Mouse (Mus musculus) adrenal gland, postnatal 14 days (tissue): ENCODE measurements at regions not wholly inside any gene's neighbourhood (a gene's known extent, or its start where the extent isn't known, plus 50 kb on each side); places are given as distances from the start of the nearest gene placed in this dataset.

Experiments used
- DNase-seq: peaks from one replicate; pipeline ENCODE4 v3.0.0; 2021; ENCODE audit warnings: mixed read lengths

DNA sequence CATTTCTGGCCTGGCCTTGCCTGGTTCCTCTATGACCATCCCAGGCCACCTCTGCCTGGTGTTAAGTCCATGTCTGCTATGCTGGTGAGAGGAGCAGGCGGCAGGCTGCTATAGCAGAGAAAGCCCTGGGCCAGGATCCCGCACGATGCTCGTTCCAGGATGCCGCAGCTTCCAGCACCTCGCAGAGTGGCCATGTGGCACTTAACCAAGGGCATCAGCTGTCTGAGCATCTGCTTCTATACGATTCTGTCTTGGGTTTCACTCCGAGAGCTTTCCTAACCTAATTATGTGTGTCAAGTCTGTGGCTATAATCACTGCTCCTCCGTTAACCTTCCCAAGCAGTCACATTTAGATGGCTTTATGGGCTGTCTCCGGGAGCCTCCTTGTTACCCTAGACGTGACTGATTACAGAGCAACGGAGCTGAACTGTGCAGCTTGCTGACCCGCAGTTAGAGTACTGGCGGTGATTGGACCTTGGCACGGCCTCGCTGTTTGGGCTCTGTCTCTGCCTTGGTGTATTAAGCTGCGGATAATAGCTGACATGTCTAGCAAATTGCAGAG is 64.4 kb downstream of the Ackr3 start:
- DNase-seq: no peak

DNA sequence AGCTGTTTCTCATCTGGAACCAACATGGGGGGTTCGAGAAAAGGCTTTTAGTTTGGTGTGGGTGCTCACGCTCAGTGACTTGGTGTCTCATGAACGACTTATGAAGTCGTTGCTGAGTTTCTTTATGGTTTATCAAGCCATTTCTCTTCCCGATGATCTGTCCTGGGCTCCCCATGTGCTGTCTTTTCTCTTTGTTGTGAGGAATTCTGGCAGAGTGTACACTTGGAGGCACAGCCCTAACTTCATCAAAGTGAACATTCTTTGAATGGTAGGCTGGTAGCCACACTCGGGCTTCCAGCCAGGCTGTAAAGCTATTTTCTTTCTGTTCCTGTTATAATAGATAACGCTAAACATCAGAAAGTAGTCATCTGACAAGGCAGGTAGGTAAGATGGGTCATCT is 65.2 kb downstream of the Ackr3 start:
- DNase-seq: no peak

- DNase-seq: no peak
These were observed 66.1 kb downstream of the Ackr3 start for GRCm38 (mm10) chr1:90269836-90270235.

GRCm38 (mm10) chr1:90271326-90271725 is 67.5 kb downstream of the Ackr3 start:
- DNase-seq: no peak

GRCm38 (mm10) chr1:90272411-90272810 is 68.6 kb downstream of the Ackr3 start:
- no peak for DNase-seq

DNA sequence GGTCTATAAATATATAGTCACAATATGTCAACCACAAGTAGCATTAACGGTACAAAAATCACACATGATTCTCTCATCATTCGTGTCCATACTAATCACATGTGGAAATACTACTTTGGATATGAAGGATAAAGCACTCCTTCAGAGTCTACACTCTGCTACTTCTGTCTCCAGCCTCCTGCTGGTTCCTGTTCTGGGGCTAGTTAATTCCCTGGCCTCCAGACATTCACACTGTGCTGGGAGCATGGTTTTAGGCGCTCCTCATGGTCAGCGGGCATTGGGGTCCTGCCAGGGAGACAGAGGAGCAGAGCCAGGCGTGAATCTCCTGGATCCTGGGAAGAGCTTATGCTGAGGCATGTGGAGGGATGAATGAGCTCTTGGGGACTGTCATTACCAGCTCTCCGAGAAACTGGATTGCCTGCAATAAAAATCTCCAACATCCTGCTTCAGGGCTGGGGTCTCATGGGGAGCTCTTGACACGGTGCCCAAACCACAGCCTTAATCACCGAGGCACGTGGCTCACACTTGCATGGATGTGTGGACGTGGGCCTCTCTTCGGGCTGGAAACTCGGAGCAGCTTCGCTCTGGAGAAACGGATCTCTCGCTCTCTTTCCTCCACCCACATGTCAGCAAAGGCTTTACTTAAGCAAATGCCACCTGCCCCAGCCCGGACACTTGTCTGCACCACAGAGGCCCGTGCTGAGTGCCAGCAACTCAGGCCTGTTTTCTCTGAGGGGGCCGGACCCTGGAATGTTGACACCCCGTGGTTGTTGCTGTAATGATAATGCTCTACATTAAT is 69.2 kb downstream of the Ackr3 start:
- no peak for DNase-seq

- no peak for DNase-seq
These were observed 69.8 kb downstream of the Ackr3 start for GRCm38 (mm10) chr1:90273629-90273928.

GRCm38 (mm10) chr1:90274968-90275651 is 71.3 kb downstream of the Ackr3 start:
- DNase-seq: no peak

DNA sequence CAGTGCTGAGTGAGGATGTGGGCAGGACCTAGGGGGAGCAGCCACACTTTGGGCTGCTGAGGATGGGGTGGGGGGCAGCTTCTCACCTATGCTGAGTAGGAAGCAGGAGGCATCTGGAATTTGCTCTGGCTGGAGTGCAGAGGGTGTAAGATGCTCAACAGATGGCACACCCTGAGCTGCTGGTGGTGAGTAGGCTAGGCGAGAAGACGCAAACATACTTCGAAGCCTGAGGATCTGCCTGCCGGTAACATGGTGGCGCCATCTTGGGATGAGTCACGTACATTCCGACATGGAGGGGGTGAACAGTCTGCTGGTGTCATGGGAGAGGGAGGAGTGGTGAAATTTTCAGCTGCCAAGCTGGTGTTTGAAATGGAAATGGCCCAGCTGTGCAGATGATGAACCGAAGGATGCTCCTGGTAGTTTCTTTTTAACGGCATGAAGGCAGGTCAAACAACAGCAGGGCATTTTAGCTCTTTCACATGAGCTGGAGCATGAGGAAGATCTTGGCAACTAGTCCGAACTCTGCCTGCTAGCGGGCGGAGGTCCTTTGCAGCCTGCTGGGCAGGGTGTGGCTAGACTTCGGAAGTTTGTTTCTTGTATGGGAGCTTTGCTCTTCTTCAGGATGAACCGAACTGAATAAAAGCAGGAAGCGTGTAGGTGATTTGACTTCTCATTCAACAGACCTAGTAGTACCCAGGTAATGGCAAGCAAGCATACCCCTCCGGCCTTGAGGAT is 72.2 kb downstream of the Ackr3 start:
- no peak for DNase-seq

GRCm38 (mm10) chr1:90277486-90278255 is 73.9 kb downstream of the Ackr3 start:
- no peak for DNase-seq

DNA sequence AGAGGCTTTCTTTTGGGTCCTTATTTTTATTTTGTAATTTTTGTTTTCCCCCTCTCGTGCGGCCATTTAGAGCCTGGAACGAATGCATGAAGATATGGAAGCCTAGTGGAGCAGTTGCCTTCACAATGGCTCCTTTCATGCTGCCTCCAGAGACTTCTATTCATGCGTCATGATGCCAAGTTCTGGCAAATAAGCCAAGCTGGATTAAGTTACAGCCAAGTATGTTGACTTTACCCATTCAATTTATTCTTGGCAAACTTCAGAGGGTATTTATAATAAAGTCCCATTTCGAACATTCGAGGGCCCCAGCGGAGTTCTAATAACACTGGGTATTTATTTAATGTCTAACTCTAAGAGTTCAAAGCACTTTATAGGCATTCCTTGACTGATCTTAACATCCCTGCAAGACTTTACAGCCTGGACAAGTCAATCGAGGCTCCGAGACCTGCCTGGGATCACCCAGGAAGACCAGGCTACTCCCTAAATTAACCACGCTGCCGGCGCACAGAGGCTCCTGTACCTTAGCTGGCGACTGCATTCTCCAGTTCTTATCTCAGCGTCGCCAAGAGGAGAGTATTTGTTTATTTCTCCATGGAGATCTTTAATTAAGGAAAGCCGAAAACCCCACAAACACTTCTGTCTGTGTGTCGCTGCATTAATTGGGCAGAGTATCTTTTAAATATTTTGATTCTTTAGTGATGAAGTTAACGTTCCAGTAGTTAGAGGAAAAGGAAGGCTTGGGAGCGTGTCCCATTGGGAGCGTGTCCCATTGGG is 75.5 kb downstream of the Ackr3 start:
- no peak for DNase-seq

- DNase-seq: no peak
These were observed 76.4 kb downstream of the Ackr3 start for GRCm38 (mm10) chr1:90280227-90280626.

- DNase-seq: no peak
These were observed 77.5 kb downstream of the Ackr3 start for GRCm38 (mm10) chr1:90281255-90281654.

DNA sequence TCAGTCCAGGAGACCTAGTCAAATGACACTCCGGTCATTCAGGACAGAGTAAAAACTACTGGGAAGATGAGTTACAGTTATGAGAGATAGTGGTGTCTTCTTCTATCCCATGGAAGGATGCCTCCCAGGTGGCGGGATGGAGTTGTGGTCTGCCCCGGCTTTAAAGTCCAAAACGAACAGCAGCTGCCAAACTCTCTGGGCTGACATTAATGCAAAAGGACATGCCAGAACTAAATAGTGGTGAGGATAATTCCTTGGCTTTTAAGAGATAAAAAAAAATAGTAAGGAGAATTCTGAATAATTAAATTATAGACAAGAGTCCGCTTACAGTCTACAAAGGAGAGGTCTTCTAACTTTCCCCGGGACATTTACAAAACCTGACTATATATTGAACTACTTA is 78.2 kb downstream of the Ackr3 start:
- no peak for DNase-seq

DNA sequence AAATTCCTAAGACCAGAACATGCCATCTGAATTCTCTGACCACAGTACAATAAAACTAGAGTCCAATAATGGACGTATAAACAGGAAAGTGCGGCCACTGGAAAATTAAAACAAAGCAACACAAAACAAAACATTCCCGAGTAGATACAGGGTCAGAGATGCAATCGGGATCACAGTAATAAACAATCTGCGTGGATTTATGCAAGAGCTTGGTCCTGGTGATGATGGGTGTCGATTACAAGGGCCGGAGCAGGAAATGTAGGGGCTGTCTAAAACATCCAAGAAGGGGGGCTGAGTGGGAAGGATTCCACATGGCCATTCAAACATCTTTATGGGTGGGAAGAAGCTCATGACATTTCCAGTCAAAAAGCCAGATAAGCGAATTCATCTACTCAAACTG is 78.6 kb downstream of the Ackr3 start:
- no peak for DNase-seq

DNA sequence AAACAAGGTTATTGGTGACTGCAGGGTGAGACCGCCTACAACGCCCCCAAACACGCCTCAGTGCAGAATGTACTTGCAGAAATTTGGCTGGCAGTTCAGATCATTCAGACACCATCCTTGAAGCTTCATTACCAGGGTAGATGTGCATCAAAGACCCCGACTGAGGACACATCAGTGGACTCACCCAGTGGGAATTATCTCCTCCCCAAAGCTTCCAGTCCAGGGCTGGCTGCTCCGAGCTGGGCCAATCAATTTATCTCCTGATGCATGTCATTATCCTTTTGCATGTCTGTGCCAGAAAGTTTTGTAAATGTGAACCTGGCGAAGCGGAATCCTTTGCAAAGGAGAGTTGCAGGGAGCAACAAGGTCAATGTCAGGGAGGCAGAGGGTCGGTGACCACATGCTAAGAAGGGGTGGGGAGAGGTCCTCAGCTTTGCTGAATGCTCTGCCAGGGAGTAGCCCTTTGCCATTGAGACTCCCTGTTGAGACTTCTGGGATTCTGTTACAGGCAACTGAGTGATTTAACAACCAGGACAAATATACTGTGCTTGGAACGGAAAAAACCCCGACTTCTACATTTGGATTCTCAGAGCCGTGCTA is 79.5 kb downstream of the Ackr3 start:
- DNase-seq: no peak

- no peak for DNase-seq
These were observed 80.3 kb downstream of the Ackr3 start for GRCm38 (mm10) chr1:90283912-90284636.

DNA sequence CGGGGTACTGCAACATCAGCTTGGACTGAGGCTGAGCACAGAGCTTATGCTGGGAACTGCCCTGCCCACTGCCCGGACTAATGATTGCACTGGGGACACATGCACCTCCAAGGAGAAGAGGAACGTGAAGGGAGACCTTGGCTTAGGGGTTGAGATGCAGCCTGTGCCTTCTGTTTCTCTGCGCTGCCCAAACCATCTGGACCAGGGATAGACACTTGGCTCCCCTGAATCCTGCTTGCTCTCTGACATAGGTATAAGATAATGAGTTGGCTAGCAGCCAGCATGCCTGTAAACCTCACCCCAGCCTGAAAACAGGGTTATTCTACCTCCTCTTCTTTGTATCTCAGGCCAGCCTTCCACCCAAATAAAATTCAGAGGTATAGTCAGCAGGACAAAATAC is 81.5 kb downstream of the Ackr3 start:
- DNase-seq: no peak

DNA sequence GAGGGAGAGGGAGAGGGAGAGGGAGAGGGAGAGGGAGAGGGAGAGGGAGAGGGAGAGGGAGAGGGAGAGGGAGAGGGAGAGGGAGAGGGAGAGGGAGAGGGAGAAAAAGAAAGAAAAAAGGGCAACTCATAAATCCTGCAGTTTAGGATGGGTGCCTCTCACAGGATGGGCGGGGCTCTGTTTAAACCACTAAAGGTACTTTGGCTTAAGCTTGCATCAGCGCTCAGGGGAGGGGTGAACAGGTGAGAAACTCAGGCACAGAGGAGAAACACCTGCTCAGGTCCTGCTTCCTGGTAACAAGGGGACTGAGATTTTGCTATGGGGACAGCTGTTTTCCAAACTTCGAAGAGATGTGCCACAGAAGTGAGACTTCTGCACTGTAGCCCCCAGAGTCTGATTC is 83.5 kb downstream of the Ackr3 start:
- no peak for DNase-seq
